Mouse (Mus musculus) monocyte, adult 2 months (primary cell): ENCODE measurements at regions not wholly inside any gene's neighbourhood (a gene's known extent, or its start where the extent isn't known, plus 50 kb on each side); places are given as distances from the start of the nearest gene placed in this dataset.
A peak's percentile ranks its signal among the peaks of the same experiment; 100 is the strongest.
"Not testable (repeated sequence)": the region's sequence is repeated elsewhere in the genome, so short reads cannot be mapped to it uniquely, and the experiment has no call there.

Experiments used
- DNase-seq, 2 experiments: peaks; one replicate each; pipeline ENCODE4 v3.0.0; 2022; ENCODE audit warnings: low spot score in 2 of 2, low read depth in 1 of 2

DNA sequence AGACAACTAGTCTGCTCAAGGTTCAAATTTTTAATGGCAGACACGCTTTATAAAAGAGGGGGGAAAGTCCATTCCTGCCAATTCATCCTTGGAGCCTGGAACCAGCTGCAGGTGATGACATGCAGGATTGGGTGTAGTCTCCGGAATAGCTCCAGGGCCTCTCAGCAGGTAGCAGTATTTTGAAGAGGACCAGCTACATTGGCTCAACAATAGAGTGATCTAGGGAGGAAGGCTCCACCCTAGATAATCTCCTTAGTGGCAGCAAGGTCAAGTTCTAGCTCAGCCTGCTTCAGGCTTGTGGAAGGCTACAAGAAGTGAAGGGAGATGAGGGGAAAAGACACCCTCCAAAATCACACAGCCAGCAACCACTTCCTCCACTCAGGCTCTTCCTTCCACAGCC, 1405.1 kb downstream of the 4930444P10Rik start:
- not testable (repeated sequence) for DNase-seq

- no peak for DNase-seq
Observed at GRCm38 (mm10) chr1:14686172-14686571, 1407.0 kb downstream of the 4930444P10Rik start.

DNA sequence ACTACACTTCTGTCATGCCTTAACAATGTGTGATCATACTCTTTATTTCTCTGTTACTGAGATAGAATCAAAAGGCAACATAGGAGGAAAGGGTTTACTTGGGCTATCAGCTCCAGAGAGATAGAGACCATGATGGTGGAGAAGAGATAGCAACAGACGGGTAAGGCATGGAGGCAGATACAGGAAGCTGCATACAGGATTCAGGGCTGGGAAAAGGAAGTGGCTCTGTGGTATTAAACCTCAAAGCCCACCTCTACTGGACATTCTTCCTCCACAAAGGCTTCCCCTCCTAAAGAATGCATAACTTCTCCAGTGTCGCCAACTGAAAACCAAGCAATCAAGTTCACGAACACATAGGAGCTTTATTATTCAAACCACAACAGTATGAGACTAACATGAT, 1412.7 kb downstream of the 4930444P10Rik start:
- no peak for DNase-seq

- no peak for DNase-seq
Observed at GRCm38 (mm10) chr1:14672393-14672999, 1420.6 kb downstream of the 4930444P10Rik start.

DNA sequence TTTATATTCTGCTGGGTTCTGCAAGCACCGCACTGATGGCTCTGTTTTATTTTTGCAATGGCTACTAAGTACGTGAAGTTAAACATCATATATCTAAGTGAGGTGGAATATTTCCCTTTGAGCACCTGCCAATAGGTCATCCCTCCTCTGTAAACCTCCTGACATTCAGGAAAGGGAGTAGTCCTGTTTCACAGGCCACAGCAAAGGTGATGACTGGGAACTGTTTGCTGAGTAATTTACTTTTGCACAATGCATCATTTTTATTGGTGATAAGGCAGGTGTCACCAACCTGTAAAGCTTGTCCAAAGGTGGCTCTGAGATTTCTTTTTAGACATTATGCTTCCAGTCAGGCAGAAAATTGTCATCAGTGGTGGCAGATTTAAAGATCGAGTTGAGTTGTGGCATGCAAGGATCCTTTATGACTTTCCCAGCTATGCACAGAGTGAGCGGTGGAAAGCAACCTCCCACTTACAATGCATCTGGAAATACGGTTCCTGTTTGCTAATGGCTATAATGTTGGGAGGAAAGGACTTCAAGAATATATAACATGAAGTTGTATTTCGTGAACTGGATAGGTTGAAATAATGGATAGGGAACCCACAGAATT, 1430.3 kb downstream of the 4930444P10Rik start:
- DNase-seq: no peak

- DNase-seq: no peak
Observed at GRCm38 (mm10) chr1:14661854-14662253, 1431.3 kb downstream of the 4930444P10Rik start.

GRCm38 (mm10) chr1:14650346-14650745, 1442.8 kb downstream of the 4930444P10Rik start:
- no peak for DNase-seq

- no peak for DNase-seq
Observed at GRCm38 (mm10) chr1:14635642-14636263, 1457.4 kb downstream of the 4930444P10Rik start.

DNA sequence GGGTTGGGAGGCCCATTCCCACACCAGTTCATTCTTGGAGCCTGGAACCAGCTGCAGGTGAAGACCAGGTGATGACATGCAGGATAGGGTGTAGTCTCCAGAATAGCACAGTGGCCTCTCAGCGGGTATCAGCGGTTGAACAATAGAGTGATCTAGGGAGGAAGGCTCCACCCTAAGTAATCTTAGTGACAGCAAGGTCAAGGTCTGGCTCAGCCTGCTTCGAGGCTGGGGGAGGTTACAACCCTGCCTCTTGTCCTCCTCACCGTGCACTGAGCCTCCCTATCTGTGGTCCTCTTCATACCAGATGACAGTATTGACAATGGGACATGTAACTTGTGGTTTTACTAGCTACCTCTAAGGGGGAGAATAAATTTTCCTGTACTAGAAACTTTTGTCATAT, 1461.1 kb downstream of the 4930444P10Rik start:
- DNase-seq: no peak

DNA sequence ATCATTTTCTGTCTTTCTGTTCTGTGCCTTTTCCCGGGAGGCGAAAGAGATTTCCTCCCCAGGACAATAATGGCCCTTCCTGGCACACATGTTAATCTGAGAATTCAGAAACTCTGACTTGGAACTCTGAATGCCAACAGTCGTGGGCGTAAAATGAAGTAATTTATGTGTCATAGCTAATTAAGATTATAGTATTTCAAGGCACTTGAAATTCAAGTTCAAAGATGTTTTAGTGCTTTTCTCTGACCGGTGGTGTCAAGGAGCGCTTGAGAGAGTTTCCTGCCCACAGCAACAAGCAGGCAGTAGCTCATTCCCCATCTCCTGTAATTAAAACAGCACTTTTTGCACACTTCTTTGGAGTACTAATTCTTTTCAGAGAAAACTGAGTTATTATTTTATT, 1465.9 kb downstream of the 4930444P10Rik start:
- no peak for DNase-seq

DNA sequence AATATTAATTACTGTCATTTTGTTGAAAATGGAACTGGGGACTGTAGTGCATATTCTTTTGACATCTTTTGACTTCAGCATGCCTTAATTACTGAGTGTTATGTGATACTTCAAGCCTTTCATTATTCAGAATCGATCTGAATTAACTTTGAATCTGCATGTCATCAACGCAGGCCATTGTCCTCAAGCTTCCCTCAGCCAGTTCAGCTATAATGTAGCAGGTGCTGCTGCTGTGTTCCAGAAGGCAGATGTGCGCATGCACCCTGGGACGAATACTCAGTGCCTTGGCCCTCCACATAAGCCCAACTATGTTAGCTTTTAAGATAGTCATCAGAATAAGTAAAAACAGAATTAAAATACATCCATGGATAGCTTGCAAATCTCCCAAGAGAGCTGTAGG, 1466.4 kb downstream of the 4930444P10Rik start:
- DNase-seq: no peak

DNA sequence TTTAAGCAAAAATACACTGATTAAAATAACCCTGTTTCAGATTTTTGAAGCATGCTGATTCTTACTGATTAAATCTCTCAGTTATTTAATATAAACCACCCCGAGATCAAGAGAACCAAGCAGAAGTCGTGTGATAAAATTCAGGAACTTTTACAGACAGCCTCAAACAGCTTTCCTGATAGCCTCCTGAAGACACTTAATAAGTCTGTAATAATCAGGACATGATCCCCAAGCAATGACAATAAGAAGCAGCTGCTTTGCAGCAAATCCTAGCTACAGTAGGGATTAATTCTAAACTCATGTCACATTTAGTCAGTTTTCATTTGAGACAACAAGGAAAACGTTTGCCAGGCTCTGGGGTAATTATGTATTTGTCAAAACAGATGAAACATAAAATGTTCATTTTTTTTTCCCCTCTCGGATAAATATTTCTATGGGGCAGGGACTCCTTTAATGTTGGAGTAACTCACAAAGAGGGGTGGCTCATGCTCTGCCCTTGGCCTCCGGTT, 1472.1 kb downstream of the 4930444P10Rik start:
- DNase-seq: no peak

DNA sequence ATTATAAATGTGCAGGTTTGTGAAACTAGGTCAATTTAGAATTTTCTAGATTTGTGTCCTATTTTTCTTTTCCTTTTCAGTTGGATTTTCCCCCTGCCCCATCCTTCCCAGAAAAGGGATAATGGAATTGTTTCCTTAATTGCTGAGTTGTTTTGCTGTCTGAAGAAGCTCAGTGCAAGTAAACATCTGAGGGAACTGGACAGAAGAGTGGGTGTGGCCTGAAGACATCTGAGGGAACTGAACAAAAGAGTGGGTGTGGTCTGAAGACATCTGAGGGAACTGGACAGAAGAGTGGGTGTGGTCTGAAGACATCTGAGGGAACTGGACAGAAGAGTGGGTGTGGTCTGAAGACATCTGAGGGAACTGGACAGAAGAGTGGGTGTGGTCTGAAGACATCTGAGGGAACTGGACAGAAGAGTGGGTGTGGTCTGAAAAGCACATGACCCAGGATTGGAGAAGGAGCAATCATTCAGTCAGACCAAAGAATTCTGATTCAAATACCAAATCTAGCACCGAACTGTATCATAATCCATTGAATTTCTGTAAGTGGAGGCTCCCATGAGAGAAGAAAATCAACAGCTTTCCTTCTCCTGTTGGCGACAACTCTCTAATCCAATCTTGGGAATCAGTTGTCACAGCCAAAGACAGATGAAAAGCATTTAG, 1479.8 kb downstream of the 4930444P10Rik start:
- no peak for DNase-seq

DNA sequence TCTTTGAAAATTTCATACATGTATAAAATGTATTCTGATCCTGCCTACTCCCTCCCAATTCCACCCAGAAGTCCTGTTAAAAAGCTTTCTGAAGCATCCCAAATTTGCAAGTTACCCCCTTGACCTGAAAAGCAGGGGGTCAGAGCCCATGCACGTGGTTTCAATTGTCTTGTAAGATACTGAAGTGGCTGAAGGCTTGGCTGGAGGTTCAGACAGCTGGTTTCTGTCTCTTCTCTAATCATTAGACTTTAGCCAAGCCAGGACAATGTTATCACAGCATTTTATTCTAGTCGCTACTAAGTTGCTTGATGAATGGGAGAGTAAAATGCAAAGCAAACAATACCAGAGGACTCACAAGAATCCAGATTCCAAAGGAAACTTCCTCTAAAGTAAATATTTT, 1484.1 kb downstream of the 4930444P10Rik start:
- DNase-seq: no peak

GRCm38 (mm10) chr1:14595961-14596360, 1497.2 kb downstream of the 4930444P10Rik start:
- peak in 1 of 2 experiments; percentile 37 for DNase-seq

- DNase-seq: no peak
Observed at GRCm38 (mm10) chr1:14589905-14590304, 1503.2 kb downstream of the 4930444P10Rik start.

DNA sequence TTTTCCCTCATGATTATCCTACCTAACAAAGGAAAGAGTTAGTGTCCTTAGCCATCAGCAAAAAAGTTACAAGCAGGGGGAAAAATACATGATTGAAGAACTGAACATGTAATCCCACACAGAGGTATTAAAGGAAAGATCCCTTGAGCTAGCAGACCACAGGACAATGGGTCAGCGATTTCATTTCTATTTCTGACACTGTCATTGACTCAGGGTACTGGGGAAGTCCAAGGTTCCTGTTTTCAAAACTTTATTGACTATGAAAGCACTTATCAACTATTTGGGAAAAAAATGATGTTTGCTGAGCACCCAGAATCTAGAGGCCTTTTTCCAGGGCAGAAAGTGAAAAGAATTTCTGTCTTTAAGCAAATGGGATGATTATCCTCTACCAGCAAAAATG, 1513.7 kb downstream of the 4930444P10Rik start:
- DNase-seq: no peak

GRCm38 (mm10) chr1:14576263-14576662, 1516.9 kb downstream of the 4930444P10Rik start:
- DNase-seq: no peak

GRCm38 (mm10) chr1:14570562-14570981, 1522.6 kb downstream of the 4930444P10Rik start:
- DNase-seq: no peak

GRCm38 (mm10) chr1:14570113-14570512, 1523.0 kb downstream of the 4930444P10Rik start:
- DNase-seq: no peak

GRCm38 (mm10) chr1:14567006-14567405, 1526.1 kb downstream of the 4930444P10Rik start:
- DNase-seq: no peak

GRCm38 (mm10) chr1:14566386-14566785, 1526.7 kb downstream of the 4930444P10Rik start:
- DNase-seq: no peak
